Mouse (Mus musculus) urinary bladder, adult 18-20 months (tissue): ENCODE results near the gene Stard3nl.
A peak's percentile ranks its signal among the peaks of the same experiment; 100 is the strongest.

Experiments used
- DNase-seq, 2 experiments: peaks; one replicate each; pipeline ENCODE4 v3.0.0; 2022; ENCODE audit warnings: low spot score in 2 of 2, mixed read lengths in 2 of 2

The Stard3nl gene

DNA sequence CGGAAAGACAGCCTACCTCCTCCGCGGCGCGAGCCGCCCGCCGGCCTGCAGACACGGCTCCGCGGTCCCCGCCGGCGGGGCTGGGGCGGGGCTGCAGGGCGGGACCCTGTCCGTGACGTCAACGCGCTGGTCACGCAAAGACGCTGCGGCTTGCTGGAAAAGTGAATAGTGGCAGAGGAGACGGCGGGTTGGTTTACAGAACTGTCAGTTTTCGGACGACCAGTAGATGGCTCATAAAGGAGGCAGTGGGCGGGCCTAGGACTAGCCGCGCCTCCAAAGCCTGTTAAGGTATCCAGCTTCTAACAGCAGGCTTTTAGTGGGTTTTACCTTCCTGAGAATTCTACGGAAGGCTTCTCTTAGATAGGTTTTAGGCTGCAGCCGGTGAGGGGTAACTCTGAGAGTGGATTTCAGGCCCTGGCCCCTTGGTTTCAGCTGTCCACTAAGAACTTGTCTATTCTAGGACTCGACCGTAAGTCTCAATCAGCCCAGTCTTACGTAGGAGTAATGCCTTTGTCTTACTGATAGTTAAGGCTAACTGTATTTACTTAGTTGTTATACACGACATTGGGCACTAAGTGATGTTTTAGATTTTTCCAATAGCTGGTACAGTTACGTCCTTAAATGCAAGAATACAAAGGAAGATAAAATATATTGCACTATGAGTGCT is at the start of gene Stard3nl:
Gene Stard3nl (minus strand): TSS at position 108 of the 667 bp plus-strand sequence.
- peak; percentile 98 to 99 for DNase-seq

DNA sequence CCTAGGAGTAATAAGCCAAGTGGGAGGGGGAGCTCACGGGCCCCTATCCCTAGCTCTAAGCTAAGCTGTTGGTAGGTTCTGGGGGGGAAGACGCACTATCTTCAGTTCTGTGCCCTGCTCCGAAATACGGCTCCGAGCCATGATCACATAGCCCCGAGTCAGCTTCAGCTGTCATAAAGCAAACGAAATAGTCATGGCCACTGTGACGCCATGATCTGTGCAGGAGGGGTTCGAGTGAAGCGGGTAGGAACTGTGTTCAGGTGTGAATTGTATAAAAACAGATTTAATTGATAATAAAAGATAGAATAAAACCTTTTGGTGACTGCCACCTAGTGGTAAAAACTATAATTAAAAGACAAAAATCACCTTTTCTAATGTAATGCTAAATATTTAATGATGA is 42.4 kb upstream of the Stard3nl start:
- DNase-seq: peak in 1 of 2 experiments; percentile 19

DNA sequence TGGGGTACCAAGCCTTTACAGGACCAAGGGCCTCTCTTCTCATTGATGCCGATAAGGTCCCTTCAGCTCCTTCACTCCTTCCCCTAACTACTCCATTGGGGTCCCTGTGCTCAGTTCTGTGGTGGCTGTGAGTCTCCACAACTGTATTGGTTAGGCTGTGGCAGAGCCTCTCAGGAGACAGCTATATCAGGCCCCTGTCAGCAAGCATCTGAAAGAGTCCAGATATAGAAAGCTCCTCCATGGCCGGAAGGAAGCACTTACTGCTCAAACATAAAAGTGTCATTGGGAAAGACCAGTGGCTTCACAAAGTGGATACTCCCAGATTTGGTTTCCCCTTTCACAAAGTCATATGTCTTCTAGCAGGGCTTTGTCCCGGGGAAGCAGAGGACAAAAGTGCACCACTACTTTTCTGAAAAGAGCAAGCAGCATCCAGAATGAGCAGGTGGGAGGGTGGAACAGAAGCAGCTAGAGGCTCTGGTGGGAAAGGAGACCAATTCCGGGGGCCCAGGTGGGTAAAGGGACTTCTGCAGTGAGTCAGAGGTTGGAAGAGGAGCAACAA is 34.3 kb upstream of the Stard3nl start:
- DNase-seq: no peak

DNA sequence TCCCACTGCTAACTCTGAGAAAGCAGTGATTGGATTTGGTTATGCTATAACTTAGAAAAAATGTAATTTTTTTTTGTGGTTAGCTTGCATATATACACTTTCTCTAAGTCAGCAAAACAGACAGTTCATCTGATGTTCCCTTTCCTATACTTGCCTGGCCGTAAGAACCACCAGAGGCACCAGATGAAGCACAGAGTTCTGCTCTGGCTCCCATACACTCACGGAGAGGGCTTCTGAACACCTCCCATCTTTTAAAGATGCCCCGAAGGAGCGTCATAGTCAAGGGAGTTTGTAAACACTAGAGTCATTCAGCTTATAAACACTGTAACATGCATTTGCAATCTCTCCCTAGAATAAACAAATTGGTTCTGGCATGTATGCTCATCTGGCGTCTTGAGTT is 32.5 kb upstream of the Stard3nl start:
- DNase-seq: no peak

- DNase-seq: no peak
Observed at GRCm38 (mm10) chr13:19424563-19424962, 29.0 kb upstream of the Stard3nl start.

DNA sequence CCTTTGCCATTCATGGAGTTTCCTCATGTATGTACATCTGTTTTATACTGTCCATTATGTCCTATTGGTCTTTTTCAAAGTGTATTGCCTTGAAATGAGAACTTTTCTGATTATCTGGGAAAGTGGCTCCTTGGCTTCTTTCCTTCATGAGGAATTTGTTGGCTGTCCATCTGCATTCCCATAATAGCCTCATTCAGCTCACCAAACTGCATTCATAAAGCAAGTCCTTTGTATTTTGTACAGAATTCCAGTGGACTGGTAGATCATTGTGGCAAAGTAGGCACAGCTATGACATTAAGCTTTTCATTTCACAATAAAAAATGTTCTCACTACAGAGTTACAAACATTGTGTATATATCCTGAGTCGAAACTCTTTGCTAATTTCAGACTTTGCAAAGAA is 26.9 kb upstream of the Stard3nl start:
- no peak for DNase-seq

GRCm38 (mm10) chr13:19417885-19418521 is 22.4 kb upstream of the Stard3nl start:
- DNase-seq: no peak

GRCm38 (mm10) chr13:19415894-19416531 is 20.4 kb upstream of the Stard3nl start:
- DNase-seq: no peak

GRCm38 (mm10) chr13:19415337-19415736 is 19.7 kb upstream of the Stard3nl start:
- no peak for DNase-seq

DNA sequence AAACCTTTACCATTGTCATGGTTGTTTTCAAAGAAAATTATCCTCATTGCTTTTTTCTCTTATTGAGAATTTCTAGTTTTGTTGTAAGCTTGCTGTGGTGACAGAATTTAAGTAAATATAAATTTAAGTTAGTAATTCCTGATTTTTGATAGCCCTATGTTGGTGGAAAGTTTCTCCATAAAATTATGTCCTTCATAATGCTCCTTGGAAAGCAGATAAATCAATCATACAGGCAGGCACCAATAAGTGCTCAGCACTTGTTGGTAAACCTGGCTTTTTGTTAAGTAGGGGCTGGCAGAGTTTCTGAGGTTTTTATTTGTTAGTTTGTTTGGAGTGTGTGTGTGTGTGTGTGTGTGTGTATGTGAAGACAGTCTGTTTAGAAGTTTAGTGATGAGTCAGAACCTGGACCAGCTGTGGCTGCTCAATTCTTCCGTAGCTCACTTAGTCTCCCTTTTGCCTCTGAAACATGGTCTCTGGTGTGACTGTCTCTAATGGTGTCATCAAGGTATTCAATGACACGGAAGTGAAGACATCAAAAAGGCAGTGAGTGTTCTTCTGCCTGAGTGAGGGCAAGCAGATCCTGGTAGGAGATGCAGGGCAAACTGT is 16.8 kb upstream of the Stard3nl start:
- no peak for DNase-seq

GRCm38 (mm10) chr13:19411886-19412285 is 16.3 kb upstream of the Stard3nl start:
- no peak for DNase-seq

- no peak for DNase-seq
Observed at GRCm38 (mm10) chr13:19410694-19411093, 15.1 kb upstream of the Stard3nl start.

GRCm38 (mm10) chr13:19407953-19408352 is 12.4 kb upstream of the Stard3nl start:
- no peak for DNase-seq

DNA sequence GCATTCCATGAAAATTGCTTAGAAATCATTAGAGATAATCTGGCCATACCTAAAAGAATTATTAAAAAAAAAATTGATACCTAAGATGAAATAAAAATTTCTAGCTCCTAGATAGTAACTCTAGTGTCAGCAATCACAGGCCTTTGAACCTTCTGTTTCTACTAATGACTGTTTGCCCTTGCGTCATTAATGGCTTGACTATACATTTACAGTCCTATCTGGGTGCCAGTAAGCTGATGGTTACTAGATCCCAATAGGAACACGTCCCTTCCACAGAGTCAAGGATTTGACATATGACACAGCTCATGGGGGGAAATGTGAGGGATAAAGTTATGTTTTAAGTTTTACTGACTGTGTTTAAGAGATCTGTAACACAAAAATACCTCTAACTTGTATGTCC is 9.0 kb upstream of the Stard3nl start:
- DNase-seq: no peak

DNA sequence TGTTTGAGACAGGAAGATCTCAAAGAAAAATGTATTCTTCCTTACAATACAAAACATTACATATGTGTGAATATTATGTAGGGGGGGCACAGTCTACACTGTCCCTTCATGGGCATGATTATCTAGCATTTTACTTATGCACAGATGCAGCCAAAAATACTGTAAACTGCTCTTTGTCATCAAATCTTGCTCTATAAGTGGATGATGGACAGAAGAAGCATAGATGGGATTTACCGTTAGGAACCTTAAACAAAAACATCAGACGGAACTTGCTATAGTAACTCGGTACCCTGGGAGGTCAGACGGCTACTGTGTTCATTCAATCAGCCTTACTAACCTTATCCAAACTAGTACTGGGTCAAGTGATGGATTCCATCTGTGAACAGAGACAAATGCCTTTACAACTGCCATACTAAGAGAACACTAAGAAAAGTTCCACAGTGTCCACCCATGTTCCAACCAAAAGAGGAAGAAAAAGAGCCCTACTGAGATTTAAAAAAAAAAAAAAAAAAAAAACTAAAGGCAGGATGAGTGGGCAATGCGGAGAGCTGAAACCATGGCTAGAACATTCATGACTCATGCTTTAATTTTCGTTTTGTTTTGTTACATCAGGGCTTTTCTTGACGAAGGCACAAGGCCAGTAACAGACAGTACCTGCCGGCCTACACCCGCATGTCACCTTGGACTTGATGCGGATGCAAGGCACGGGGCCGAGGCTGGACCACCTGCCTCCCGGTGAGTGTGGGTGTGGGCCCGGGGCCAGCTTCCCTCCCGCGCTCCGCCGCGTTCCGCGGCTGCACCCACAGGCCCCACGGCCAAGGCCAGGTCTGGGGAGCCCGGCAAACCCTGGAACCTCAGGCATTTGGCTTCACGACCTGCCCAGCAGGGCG is 552 bp downstream of the Stard3nl start:
- DNase-seq: no peak

GRCm38 (mm10) chr13:19394171-19394570 is 1.4 kb downstream of the Stard3nl start:
- DNase-seq: no peak

DNA sequence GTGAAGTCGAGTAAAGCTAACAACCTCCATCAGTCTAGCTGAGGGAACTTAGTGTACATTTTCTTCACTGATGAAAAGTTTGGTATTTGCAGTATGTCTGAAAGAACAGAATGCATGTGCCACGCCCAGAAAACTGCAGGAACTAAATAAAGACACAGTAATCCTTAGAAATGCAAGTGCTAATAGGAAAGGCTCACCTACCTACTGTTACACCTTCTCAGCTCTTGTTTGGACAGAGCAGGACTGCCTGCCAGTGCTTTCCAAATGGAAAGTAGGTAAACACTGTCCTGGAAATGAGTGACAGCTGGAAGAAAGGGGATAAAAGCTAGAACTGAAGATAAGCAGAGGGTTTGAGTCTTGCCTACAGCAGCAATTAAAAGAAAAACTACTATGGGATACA is 1.9 kb downstream of the Stard3nl start:
- no peak for DNase-seq

DNA sequence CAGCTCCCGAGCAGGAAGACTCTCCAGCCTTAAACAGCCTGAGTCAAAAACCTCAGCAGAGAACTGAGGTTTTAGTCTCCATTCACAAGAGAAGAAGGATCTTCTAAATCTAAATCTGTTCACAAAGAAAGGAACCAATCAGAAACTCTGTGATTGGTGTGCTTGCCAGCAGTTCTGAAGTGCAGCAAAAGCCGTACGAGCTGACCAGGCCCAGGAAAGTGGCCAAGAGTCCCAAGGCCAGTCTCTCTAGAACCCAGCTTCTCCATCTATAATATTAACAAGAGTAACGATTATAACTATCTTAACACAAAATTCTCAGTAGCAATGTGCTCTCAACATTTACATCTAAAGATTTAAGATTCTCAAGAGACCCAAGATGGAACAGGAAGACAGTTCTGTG is 4.0 kb downstream of the Stard3nl start:
- DNase-seq: no peak

GRCm38 (mm10) chr13:19390296-19390695 is 5.3 kb downstream of the Stard3nl start:
- no peak for DNase-seq

DNA sequence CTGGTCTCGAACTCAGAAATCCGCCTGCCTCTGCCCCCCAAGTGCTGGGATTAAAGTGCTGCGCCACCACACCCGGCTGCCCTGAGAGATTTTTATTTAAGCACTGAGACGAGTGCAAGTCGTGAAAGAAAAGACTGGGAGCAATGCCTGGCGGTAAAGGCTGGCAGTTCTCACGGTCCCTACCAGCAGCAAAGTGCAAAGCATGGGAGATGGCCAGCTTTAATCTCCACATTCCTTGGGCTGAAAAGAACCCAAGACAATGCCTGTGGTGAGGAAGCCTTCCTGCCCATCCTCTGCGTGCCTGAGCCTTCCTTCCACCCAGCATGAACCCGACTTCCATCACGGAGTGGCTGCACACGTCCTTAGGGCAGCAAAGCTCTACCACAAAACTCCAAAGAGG is 5.7 kb downstream of the Stard3nl start:
- DNase-seq: no peak

- DNase-seq: no peak
Observed at GRCm38 (mm10) chr13:19389434-19389833, 6.2 kb downstream of the Stard3nl start.
